Mouse (Mus musculus) adrenal gland, postnatal 10 days (tissue): ENCODE results near the gene March6. TPM values are rescaled to one million over a fixed set of nuclear protein-coding genes. Genes with fewer than 3 reads are reported as not detected.

Source experiments
- DNase-seq: peaks from one replicate; pipeline ENCODE4 v3.0.0; 2021; ENCODE audit warnings: mixed read lengths
- total RNA-seq, 2 experiments: library from RNA; stranded (reverse); gene quantifications; 2 replicates each; pipeline ENCODE4 v1.2.3; 2021

Gene March6
- total RNA-seq, 2 experiments from 2014 or later: 97.6 to 101 TPM

- DNase-seq: no peak
Measured at GRCm38 (mm10) chr15:31417409-31417795, 113.5 kb downstream of the March6 start.

- no peak for DNase-seq
Measured at GRCm38 (mm10) chr15:31415181-31415580, 115.7 kb downstream of the March6 start.

- DNase-seq: no peak
Measured at GRCm38 (mm10) chr15:31414179-31414898, 116.5 kb downstream of the March6 start.

GRCm38 (mm10) chr15:31413662-31414061, 117.2 kb downstream of the March6 start:
- no peak for DNase-seq

- peak; percentile 13 for DNase-seq
Measured at GRCm38 (mm10) chr15:31412933-31413332, 117.9 kb downstream of the March6 start.

GRCm38 (mm10) chr15:31412436-31412835, 118.4 kb downstream of the March6 start:
- no peak for DNase-seq

GRCm38 (mm10) chr15:31407490-31407889, 123.4 kb downstream of the March6 start:
- no peak for DNase-seq

GRCm38 (mm10) chr15:31406881-31407280, 124.0 kb downstream of the March6 start:
- DNase-seq: no peak

Other genes with a start within 250 kb of the March6 start
- 1 to 10 TPM; 1.6 to 2.1 TPM for gene Ankrd33b, start 163.3 kb downstream of the March6 start, total RNA-seq
- 1 to 10 TPM; 2.6 to 3.5 TPM for gene Ropn1l, start 77.3 kb downstream of the March6 start, total RNA-seq
- 100 to 1,000 TPM in 1 of 2 experiments, 10 to 100 TPM in 1; 82.2 to 106 TPM for gene Cmbl, start 34.3 kb upstream of the March6 start, total RNA-seq
- gene Cct5, start 70.8 kb upstream of the March6 start, total RNA-seq: 100 to 1,000 TPM; 272 to 290 TPM
- 10 to 100 TPM; 14.8 to 19.4 TPM for gene Fam173b, start 70.8 kb upstream of the March6 start, total RNA-seq